Mouse (Mus musculus): Measurements from ENCODE around the gene Cd300ld3.

- no peak for TF ChIP-seq CTCF (IDR thresholded peaks at IDR 0.05; ENCODE audit: low read depth)
- no peak for TF ChIP-seq EP300 (IDR thresholded peaks at IDR 0.05; ENCODE audit: low read depth)
Observed at GRCm38 (mm10) chr11:115052991-115053390, 4.8 kb upstream of the Cd300ld3 start.

Measured in liver, postnatal 0 days (tissue).